In the genomic region with DNA sequence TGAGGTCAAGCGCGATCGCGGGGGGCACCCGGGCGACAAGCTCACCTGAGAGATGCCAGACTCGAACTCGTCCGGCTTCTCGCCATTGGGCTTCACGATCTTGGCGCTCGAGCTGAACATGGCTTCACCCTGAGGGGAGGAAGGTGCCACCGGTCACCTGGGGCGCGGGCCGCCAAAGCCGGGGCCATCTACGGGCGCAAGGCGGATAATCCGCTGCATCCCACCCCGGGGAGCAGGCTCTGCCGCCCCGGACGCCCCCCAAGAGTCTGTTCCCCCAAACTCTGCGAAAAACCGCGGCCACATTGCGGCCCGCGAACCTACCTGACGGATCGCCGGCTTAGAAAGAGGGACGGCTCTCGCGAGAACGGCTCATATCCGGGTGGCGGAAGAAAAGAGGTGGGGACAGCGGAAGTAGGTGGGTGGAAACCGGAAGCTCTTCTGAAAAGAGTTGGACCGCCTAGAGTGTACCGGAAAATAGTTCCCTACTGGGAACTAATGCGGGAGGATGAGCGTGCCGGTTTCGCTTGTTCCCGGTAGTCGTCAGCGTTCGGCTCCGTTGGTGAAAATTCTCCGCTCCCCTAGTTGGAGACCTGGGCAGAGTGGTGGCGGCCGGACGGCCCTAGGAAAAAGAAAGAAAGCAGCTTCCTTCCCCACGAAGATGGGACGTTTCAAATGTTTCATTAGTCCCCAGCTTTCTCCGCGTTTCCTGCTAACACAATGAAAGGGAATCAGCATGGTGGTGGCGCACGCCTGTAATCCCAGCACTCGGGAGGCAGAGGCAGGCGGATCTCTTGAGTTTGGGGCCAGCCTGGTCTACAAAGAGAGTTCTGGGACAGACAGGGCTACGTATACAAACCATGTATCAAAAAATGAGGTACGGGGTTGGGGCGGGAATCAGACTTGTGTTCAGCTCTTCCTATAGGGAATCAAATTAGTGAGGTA, we compare ENCODE assay signal across 7 mouse cellular contexts. TPM values are rescaled to one million over a fixed set of nuclear protein-coding genes. Genes with fewer than 3 reads are reported as not detected.
A peak's percentile ranks its signal among the peaks of the same experiment; 100 is the strongest.
DNase-seq lines count a peak whose midpoint lies in the region; ATAC-seq lines count a peak whose summit lies in the region.

A gene (minus strand): TSS at position 419 of the 942 bp plus-strand sequence.

- peak within 1 kb of the TSS; percentile 98 for H3K9ac ChIP-seq in embryonic facial prominence, embryonic 12.5 days
- H3K9ac ChIP-seq in limb, embryonic 11.5 days (ENCODE audit: low read length), result peak within 1 kb of the TSS; percentile 93
- H3K9ac ChIP-seq in midbrain, embryonic 14.5 days (replicated peaks; ENCODE audit: low read length), result peak within 1 kb of the TSS; percentile 97

- no peaks in the 10 kb centered on the region for H3K9me3 ChIP-seq in embryonic facial prominence, embryonic 12.5 days
- no peaks in the 10 kb centered on the region for H3K9me3 ChIP-seq in limb, embryonic 11.5 days (ENCODE audit: control insufficient read depth, low read length)
- H3K9me3 ChIP-seq in midbrain, embryonic 14.5 days (ENCODE audit: control insufficient read depth, low read length), result no peaks in the 10 kb centered on the region

- ATAC-seq in embryonic facial prominence, embryonic 12.5 days (ENCODE audit: insufficient number of reproducible peaks, insufficient read depth, low FRiP score, low TSS enrichment), result peak; percentile 96
- ATAC-seq in limb, embryonic 11.5 days (ENCODE audit: insufficient number of reproducible peaks, low FRiP score, low TSS enrichment, low read depth), result peak; percentile 92
- peak; percentile 98 for ATAC-seq in midbrain, embryonic 14.5 days (ENCODE audit: low FRiP score, low TSS enrichment)

- no peaks in the 10 kb centered on the region for H3K27me3 ChIP-seq in embryonic facial prominence, embryonic 12.5 days
- no peaks in the 10 kb centered on the region for H3K27me3 ChIP-seq in limb, embryonic 11.5 days (ENCODE audit: control insufficient read depth, insufficient read depth, low read length)
- H3K27me3 ChIP-seq in midbrain, embryonic 14.5 days (ENCODE audit: control insufficient read depth, insufficient read depth, low read length), result no peaks in the 10 kb centered on the region

- 7% methylated on average over 69 of the region's 69 CpGs for WGBS in embryonic facial prominence, embryonic 12.5 days
- 6% methylated on average over 67 of the region's 69 CpGs for WGBS in limb, embryonic 11.5 days
- 6% methylated on average over 69 of the region's 69 CpGs for WGBS in midbrain, embryonic 14.5 days

- H3K4me3 ChIP-seq in embryonic facial prominence, embryonic 12.5 days, result peak within 1 kb of the TSS; percentile 89
- peak within 1 kb of the TSS; percentile 91 for H3K4me3 ChIP-seq in limb, embryonic 11.5 days (ENCODE audit: low read depth, low read length)
- H3K4me3 ChIP-seq in midbrain, embryonic 14.5 days (replicated peaks; ENCODE audit: low read depth, low read length), result peak within 1 kb of the TSS; percentile 85

- peak within 1 kb of the TSS; percentile 94 for H3K27ac ChIP-seq in embryonic facial prominence, embryonic 12.5 days
- H3K27ac ChIP-seq in limb, embryonic 11.5 days (replicated peaks; ENCODE audit: low read depth, low read length), result no peak within 1 kb of the TSS; the same call in none of the 2 replicates
- peak within 1 kb of the TSS; percentile 91 for H3K27ac ChIP-seq in midbrain, embryonic 14.5 days (replicated peaks; ENCODE audit: low read depth, low read length)

- H3K4me1 ChIP-seq in embryonic facial prominence, embryonic 12.5 days, result peaks cover 9% of the 10 kb centered on the region
- peaks cover 6% of the 10 kb centered on the region; the same call in 1 of the 2 replicates for H3K4me1 ChIP-seq in limb, embryonic 11.5 days (ENCODE audit: control insufficient read depth, insufficient read depth, low read length)
- peaks cover 12% of the 10 kb centered on the region for H3K4me1 ChIP-seq in midbrain, embryonic 14.5 days (ENCODE audit: control insufficient read depth, insufficient read depth, low read length)

- H3K36me3 ChIP-seq in embryonic facial prominence, embryonic 12.5 days, result peaks cover 38% of the 10 kb centered on the region
- H3K36me3 ChIP-seq in limb, embryonic 11.5 days (ENCODE audit: control insufficient read depth, insufficient read depth, low read length), result peaks cover 26% of the 10 kb centered on the region
- peaks cover 36% of the 10 kb centered on the region for H3K36me3 ChIP-seq in midbrain, embryonic 14.5 days (ENCODE audit: control insufficient read depth, insufficient read depth, low read length)

- peak within 1 kb of the TSS; percentile 84 for H3K4me2 ChIP-seq in embryonic facial prominence, embryonic 12.5 days (replicated peaks)
- H3K4me2 ChIP-seq in limb, embryonic 11.5 days (ENCODE audit: low read depth, severe bottlenecking), result peak within 1 kb of the TSS; percentile 69
- peak within 1 kb of the TSS; percentile 81 for H3K4me2 ChIP-seq in midbrain, embryonic 14.5 days (ENCODE audit: low read length)

- peak; percentile 86 for DNase-seq in adrenal gland, postnatal 25 days
- DNase-seq in heart, adult 11 months, result peak; percentile 99
- DNase-seq in kidney, adult 18-20 months, result peak; percentile 95
- DNase-seq in limb, embryonic 11.5 days (ENCODE audit: low spot score), result peak; percentile 95
- DNase-seq in midbrain, embryonic 14.5 days, result peak; percentile 97
- peak; percentile 85 to 90 for DNase-seq in spleen, adult 18-20 months

RNA-seq across cellular contexts. Expression of the gene that starts here (rescaled TPM):
- 380 and 399 TPM in 2 replicates for total RNA-seq in adrenal gland, postnatal 25 days (2021)
- polyA plus RNA-seq in embryonic facial prominence, embryonic 12.5 days (2016; fragmentation: Nextera tagmentation; extraction: Ambion mirVana), result 708 and 761 TPM in 2 replicates
- 822 and 864 TPM in 2 replicates for polyA plus RNA-seq in limb, embryonic 11.5 days (2014; fragmentation: Nextera tagmentation; extraction: Ambion mirVana)
- polyA plus RNA-seq in midbrain, embryonic 14.5 days (2014; fragmentation: Nextera tagmentation; extraction: Ambion mirVana), result 653 and 682 TPM in 2 replicates
